Mouse (Mus musculus) megakaryocyte, embryonic 14.5 days (primary cell): ENCODE measurements at regions not wholly inside any gene's neighbourhood (a gene's known extent, or its start where the extent isn't known, plus 50 kb on each side); places are given as distances from the start of the nearest gene placed in this dataset.

Source experiments
- FLI1 ChIP-seq: IDR thresholded peaks from 2 replicates; pipeline ENCODE4 v1.6.1; 2012; ENCODE audit warnings: low read length, inconsistent platforms, mixed read lengths
- GATA1 ChIP-seq: IDR thresholded peaks from 3 replicates; pipeline ENCODE4 v1.6.1; 2012; ENCODE audit warnings: mixed read lengths, low read length, inconsistent platforms, borderline replicate concordance

DNA sequence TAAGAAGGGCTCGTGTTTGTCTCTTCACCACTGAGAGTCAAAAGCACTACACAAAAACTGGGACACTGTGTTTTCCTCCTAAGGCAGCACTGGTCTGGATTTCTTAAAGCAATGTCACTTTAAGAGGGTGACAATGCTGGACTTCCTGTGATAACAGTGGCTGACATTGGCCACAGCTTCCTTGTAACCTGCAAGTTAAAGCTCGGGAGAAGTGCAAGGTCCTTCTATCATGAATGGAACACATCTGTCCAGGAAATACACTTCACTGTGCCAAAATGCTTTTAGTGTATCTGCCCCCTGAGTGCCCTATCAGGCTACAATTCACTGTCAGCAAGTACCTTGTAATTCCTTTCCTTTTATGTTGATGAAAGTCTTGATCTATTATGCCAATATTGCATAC is 448.0 kb upstream of the Mef2c start:
- TF ChIP-seq FLI1 (no peak), GATA1 (no peak)
